ENCODE assay signal across 9 mouse cellular contexts in genomic region chr2:103445776-103446175, GRCm38 (mm10). TPM values are rescaled to one million over a fixed set of nuclear protein-coding genes. Genes with fewer than 3 reads are reported as not detected.
DNase-seq lines count a peak whose midpoint lies in the region; ATAC-seq and TF ChIP-seq lines count a peak whose summit lies in the region.
"Had no signal": no experiment of that assay in that cellular context is flagged by ENCODE, and none has a peak within 500 bp of the region (broad histone marks: within the 10 kb centered on the region; RNA-seq: fewer than 3 reads in every experiment).

No protein-coding gene starts in this region.

- peak; percentile 89 for TF ChIP-seq CTCF in E14TG2a.4 (conservative IDR thresholded peaks at IDR 0.05; ENCODE audit: low read length)
- TF ChIP-seq CTCF in bone marrow, adult 2 months (IDR thresholded peaks at IDR 0.05; ENCODE audit: control insufficient read depth, insufficient read depth, low read length), result peak; percentile 54

- no peak overlapping the region for H3K4me3 ChIP-seq in heart, embryonic 11.5 days (ENCODE audit: low read depth, low read length)
- no peak overlapping the region for H3K4me3 ChIP-seq in heart, embryonic 10.5 days
- H3K4me3 ChIP-seq in E14TG2a.4 (replicated peaks; ENCODE audit: low read length), result no peak overlapping the region
- no peak overlapping the region for H3K4me3 ChIP-seq in bone marrow, adult 2 months (replicated peaks; ENCODE audit: control insufficient read depth, low read depth, low read length)
- H3K4me3 ChIP-seq in forebrain, embryonic 15.5 days, result no peak overlapping the region
- H3K4me3 ChIP-seq: erythroblast, embryonic 14.5 days had no signal

- H3K27ac ChIP-seq in heart, embryonic 11.5 days (ENCODE audit: low read depth, low read length), result no peak overlapping the region
- H3K27ac ChIP-seq in heart, embryonic 10.5 days, result no peak overlapping the region
- H3K27ac ChIP-seq in bone marrow, adult 2 months (ENCODE audit: control insufficient read depth, insufficient read depth, low read depth, low read length, poor library complexity), result no peak overlapping the region
- H3K27ac ChIP-seq in forebrain, embryonic 15.5 days (replicated peaks), result no peak overlapping the region

- no peak overlapping the region for H3K9ac ChIP-seq in heart, embryonic 11.5 days (ENCODE audit: low read depth, low read length)
- H3K9ac ChIP-seq in forebrain, embryonic 15.5 days (replicated peaks), result no peak overlapping the region

- 0 out of 2 replicates have a peak, but pooled peaks have one; percentile 28 for ATAC-seq in heart, embryonic 11.5 days (replicated peaks; ENCODE audit: insufficient number of reproducible peaks, low FRiP score, low TSS enrichment)
- 0 out of 2 replicates have a peak, but pooled peaks have one; percentile 38 for ATAC-seq in forebrain, embryonic 15.5 days (replicated peaks)
- ATAC-seq in inflammation-experienced regulatory T-cells, adult 6 months, result no peak

- no peak for TF ChIP-seq POLR2A in bone marrow, adult 2 months (IDR thresholded peaks at IDR 0.05; ENCODE audit: borderline replicate concordance, control insufficient read depth, low read depth, low read length)

- H3K4me1 ChIP-seq in heart, embryonic 11.5 days (ENCODE audit: control insufficient read depth, insufficient read depth, low read length), result 0 out of 2 replicates have a peak, but pooled peaks cover 2% of the 10 kb centered on the region
- peaks cover 20% of the 10 kb centered on the region for H3K4me1 ChIP-seq in heart, embryonic 10.5 days
- H3K4me1 ChIP-seq in E14TG2a.4 (replicated peaks; ENCODE audit: low read depth, low read length), result 0 out of 2 replicates have a peak, but pooled peaks cover 6% of the 10 kb centered on the region
- no peaks in the 10 kb centered on the region for H3K4me1 ChIP-seq in bone marrow, adult 2 months (ENCODE audit: control insufficient read depth, insufficient read depth, low read length)
- no peaks in the 10 kb centered on the region for H3K4me1 ChIP-seq in forebrain, embryonic 15.5 days

- no peaks in the 10 kb centered on the region for H3K36me3 ChIP-seq in heart, embryonic 11.5 days (ENCODE audit: control insufficient read depth, insufficient read depth, low read length)
- H3K36me3 ChIP-seq in heart, embryonic 10.5 days, result no peaks in the 10 kb centered on the region
- no peaks in the 10 kb centered on the region for H3K36me3 ChIP-seq in E14TG2a.4 (ENCODE audit: insufficient read depth, low read length)
- H3K36me3 ChIP-seq in forebrain, embryonic 15.5 days, result no peaks in the 10 kb centered on the region

- DNase-seq in heart, embryonic 10.5 days (ENCODE audit: low spot score), result no peak
- DNase-seq in left cerebral cortex, postnatal 25 days (ENCODE audit: low spot score in 2 of 2), result peak; percentile 53 to 70
- peak; percentile 69 for DNase-seq in naive thymus-derived CD4-positive, alpha-beta T cell, adult 2 months (ENCODE audit: low read depth)

- 48% methylated on average over 6 of the region's 6 CpGs for WGBS in heart, embryonic 11.5 days (ENCODE audit: insufficient replicate concordance)
- WGBS in heart, embryonic 10.5 days, result 55% methylated on average over 6 of the region's 6 CpGs
- 55% methylated on average over 6 of the region's 6 CpGs for WGBS in bone marrow, adult 2 months
- 61% methylated on average over 6 of the region's 6 CpGs for WGBS in forebrain, embryonic 15.5 days

- H3K4me2 ChIP-seq in heart, embryonic 11.5 days, result no peak overlapping the region
- no peak overlapping the region for H3K4me2 ChIP-seq in forebrain, embryonic 15.5 days (replicated peaks)

- intact Hi-C loops in left cerebral cortex, postnatal 25 days (cut with DNase I), result no loop called here

- no peaks in the 10 kb centered on the region for H3K9me3 ChIP-seq in heart, embryonic 11.5 days (replicated peaks; ENCODE audit: control insufficient read depth, low read length)
- H3K9me3 ChIP-seq in heart, embryonic 10.5 days, result no peaks in the 10 kb centered on the region
- no peaks in the 10 kb centered on the region for H3K9me3 ChIP-seq in E14TG2a.4 (ENCODE audit: low read length)
- no peaks in the 10 kb centered on the region for H3K9me3 ChIP-seq in forebrain, embryonic 15.5 days

- peaks cover 3% of the 10 kb centered on the region; the same call in 1 of the 2 replicates for H3K27me3 ChIP-seq in heart, embryonic 11.5 days (ENCODE audit: control insufficient read depth, insufficient read depth, low read length)
- H3K27me3 ChIP-seq in heart, embryonic 10.5 days (ENCODE audit: insufficient read depth, poor library complexity, severe bottlenecking), result peaks cover 10% of the 10 kb centered on the region; the same call in 1 of the 2 replicates
- H3K27me3 ChIP-seq in E14TG2a.4 (ENCODE audit: insufficient read depth, low read length), result 0 out of 2 replicates have a peak, but pooled peaks cover 4% of the 10 kb centered on the region
- no peaks in the 10 kb centered on the region for H3K27me3 ChIP-seq in forebrain, embryonic 15.5 days

RNA-seq across cellular contexts. Expression of gene Elf5, which starts 34.3 kb away (rescaled TPM):
- polyA plus RNA-seq in heart, embryonic 11.5 days (2014; fragmentation: Nextera tagmentation; extraction: Ambion mirVana), result not detected in 2 replicates
- not detected in 2 replicates for polyA plus RNA-seq in heart, embryonic 10.5 days (2016; fragmentation: Nextera tagmentation; extraction: Ambion mirVana)
- not detected in 2 replicates for polyA plus RNA-seq in bone marrow, adult 2 months (2011; ENCODE audit: insufficient read depth, insufficient read length, low replicate concordance, missing spikeins)
- polyA plus RNA-seq in forebrain, embryonic 15.5 days (2015; fragmentation: Nextera tagmentation; extraction: Ambion mirVana), result not detected in 2 replicates
- total RNA-seq in left cerebral cortex, postnatal 25 days (2021), result 1 to 10 TPM; 1.1 TPM
- not detected for polyA plus RNA-seq in inflammation-experienced regulatory T-cells, adult 6 months (2017; shearing (Covaris generic))
- polyA plus RNA-seq: erythroblast, embryonic 14.5 days had no signal

RNA-seq across cellular contexts. Expression of gene Cat, which starts 39.2 kb away (rescaled TPM):
- polyA plus RNA-seq in heart, embryonic 11.5 days (2014; fragmentation: Nextera tagmentation; extraction: Ambion mirVana), result 94.5 and 101 TPM in 2 replicates
- polyA plus RNA-seq in heart, embryonic 10.5 days (2016; fragmentation: Nextera tagmentation; extraction: Ambion mirVana), result 83.7 and 89.5 TPM in 2 replicates
- polyA plus RNA-seq in bone marrow, adult 2 months (2011; ENCODE audit: insufficient read depth, insufficient read length, low replicate concordance, missing spikeins), result 59.9 and 62.6 TPM in 2 replicates
- polyA plus RNA-seq in forebrain, embryonic 15.5 days (2015; fragmentation: Nextera tagmentation; extraction: Ambion mirVana), result 65.4 and 69.0 TPM in 2 replicates
- 10 to 100 TPM; 42.4 to 45.3 TPM for total RNA-seq in left cerebral cortex, postnatal 25 days (2021)
- polyA plus RNA-seq in inflammation-experienced regulatory T-cells, adult 6 months (2017; shearing (Covaris generic)), result 100 to 1,000 TPM in 1 of 3 experiments, 10 to 100 TPM in 2; 90.9 to 102 (median 95.5) TPM
